Mouse (Mus musculus) kidney, postnatal 0 days (tissue): ENCODE results near the gene Pik3r2. TPM values are rescaled to one million over a fixed set of nuclear protein-coding genes. Genes with fewer than 3 reads are reported as not detected.
A peak's percentile ranks its signal among the peaks of the same experiment; 100 is the strongest.

Experiments
- ATAC-seq: fragments of 200-750 bp; cut with Nextera tagmentation; replicated peaks from 2 replicates; pipeline ENCODE4 v1.8.0; 2017; ENCODE audit warnings: low read depth, moderate number of reproducible peaks, moderate TSS enrichment, moderate library complexity; ENCODE audit not compliant: low FRiP score
- DNase-seq: peaks from one replicate; pipeline ENCODE4 v3.0.0-alpha.2; 2016; ENCODE audit warnings: low spot score
- H3K27ac ChIP-seq: fragments of 300-500 bp; sonication (generic); 2 replicates; pipeline ENCODE4 v1.5.1; 2014; ENCODE audit warnings: mild to moderate bottlenecking
- H3K27me3 ChIP-seq: fragments of 300-500 bp; sonication (generic); 2 replicates; pipeline ENCODE4 v1.6.1; 2014; ENCODE audit warnings: low read length, mixed read lengths; ENCODE audit not compliant: insufficient read depth
- H3K36me3 ChIP-seq: fragments of 300-500 bp; sonication (generic); 2 replicates; pipeline ENCODE4 v1.6.1; 2014; ENCODE audit warnings: low read length, mixed read lengths; ENCODE audit not compliant: insufficient read depth
- H3K4me1 ChIP-seq: fragments of 300-500 bp; sonication (generic); replicated peaks from 2 replicates; pipeline ENCODE4 v1.6.1; 2014; ENCODE audit warnings: antibody characterized with exemption, low read length, mixed read lengths; ENCODE audit not compliant: insufficient read depth
- H3K4me2 ChIP-seq: fragments of 300-500 bp; sonication (generic); 2 replicates; pipeline ENCODE4 v1.6.1; 2014; ENCODE audit warnings: mild to moderate bottlenecking, low read length, moderate library complexity, mixed read lengths
- H3K4me3 ChIP-seq: fragments of 300-500 bp; sonication (generic); replicated peaks from 2 replicates; pipeline ENCODE4 v1.5.1; 2014; ENCODE audit warnings: low read depth, low read length
- H3K9ac ChIP-seq: fragments of 300-500 bp; sonication (generic); 2 replicates; pipeline ENCODE4 v1.6.1; 2014; ENCODE audit warnings: low read depth, low read length
- H3K9me3 ChIP-seq: fragments of 300-500 bp; sonication (generic); replicated peaks from 2 replicates; pipeline ENCODE4 v1.6.1; 2016; ENCODE audit warnings: low read length, inconsistent platforms, mixed read lengths
- CTCF ChIP-seq: IDR thresholded peaks from 2 replicates; pipeline ENCODE4 v1.5.1; 2016; ENCODE audit warnings: antibody characterized with exemption, low read depth, mild to moderate bottlenecking, moderate library complexity
- WGBS: fragments of 180-500 bp; shearing (Covaris S2); extraction: QIAGEN DNeasy Blood & Tissue Kit; methylation state at CpG from one replicate; pipeline ENCODE4 v1.1.7; 2014; 5-methylcytosine and 5-hydroxymethylcytosine counted together
- polyA plus RNA-seq: library from polyadenylated mRNA; unstranded; fragments of >200 nt; fragmentation: Nextera tagmentation; extraction: Ambion mirVana; gene quantifications from 2 replicates; pipeline ENCODE4 v1.2.1, GENCODE M21; 2015

The Pik3r2 gene
- polyA plus RNA-seq, 1 experiment from 2014 or later: 43.8 TPM

DNA sequence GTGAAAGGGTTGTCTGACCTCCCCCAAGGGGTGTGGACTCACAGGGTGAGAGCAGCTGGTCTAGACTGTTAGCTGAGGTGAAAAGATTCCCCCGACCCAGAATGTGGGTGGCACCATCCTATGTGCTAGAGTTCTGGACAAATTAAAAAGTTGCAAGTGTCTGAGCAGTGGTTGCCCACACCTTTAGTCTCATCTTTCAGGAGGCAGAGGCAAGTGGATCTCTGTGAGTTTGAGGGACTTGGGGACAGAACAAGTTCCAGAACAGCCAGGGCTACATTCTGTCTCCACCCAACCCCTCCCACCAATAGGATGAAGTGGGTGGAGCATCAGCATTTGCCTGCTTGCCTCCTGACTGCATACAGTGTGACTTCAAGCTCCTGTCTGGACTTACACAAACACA is 14.4 kb downstream of the Pik3r2 start:
- H3K4me1 ChIP-seq: peaks cover 31% of the 10 kb centered on the region
- H3K27me3 ChIP-seq: no peaks in the 10 kb centered on the region
- 77% methylated on average over 1 of the region's 1 CpGs for WGBS
- no peak for DNase-seq
- no peak for ATAC-seq
- H3K9me3 ChIP-seq: no peaks in the 10 kb centered on the region
- no peak for TF ChIP-seq CTCF
- H3K9ac ChIP-seq: no peak overlapping the region
- H3K36me3 ChIP-seq: 0 out of 2 replicates have a peak, but pooled peaks cover 6% of the 10 kb centered on the region
- no peak overlapping the region for H3K4me3 ChIP-seq
- no peak overlapping the region for H3K4me2 ChIP-seq
- no peak overlapping the region for H3K27ac ChIP-seq

DNA sequence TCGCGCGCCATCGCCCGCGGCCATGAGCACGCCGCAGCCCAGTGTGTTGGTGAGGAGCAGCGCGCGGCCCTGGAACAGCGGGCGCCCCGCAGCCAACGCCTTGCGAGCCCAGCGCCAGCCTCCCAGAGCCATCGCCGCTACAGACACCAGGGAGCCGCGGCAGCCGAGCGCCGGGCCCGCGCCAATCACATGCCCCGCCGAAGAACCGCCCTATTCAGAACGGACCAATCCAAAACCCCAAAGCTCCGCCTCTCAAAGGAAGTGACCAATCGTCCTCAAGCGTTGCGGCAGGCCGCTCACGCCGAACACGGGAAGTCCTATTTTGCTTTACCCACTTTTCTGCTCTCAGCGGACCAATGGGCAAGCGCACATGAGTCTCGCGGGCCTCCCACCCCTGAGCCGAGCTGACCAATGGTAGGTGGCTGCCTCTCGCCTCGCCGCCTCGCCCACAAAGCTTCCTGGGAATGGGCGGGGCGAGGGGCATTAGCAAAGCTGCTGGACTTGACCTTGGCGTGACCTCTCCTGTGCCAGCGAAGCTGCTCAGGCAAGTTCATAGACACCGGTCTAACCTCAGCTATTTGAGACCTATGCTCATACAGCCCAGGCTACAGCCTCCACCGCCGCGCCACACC is 15.6 kb downstream of the Pik3r2 start, which contains the start of gene Mpv17l2:
Mpv17l2 (minus strand) TSS at position 172 of the 632 bp plus-strand sequence.
- H3K27ac ChIP-seq: peak within 1 kb of the TSS; percentile 83
- peaks cover 20% of the 10 kb centered on the region; the same call in 1 of the 2 replicates for H3K4me1 ChIP-seq
- ATAC-seq: peak; percentile 93

DNA sequence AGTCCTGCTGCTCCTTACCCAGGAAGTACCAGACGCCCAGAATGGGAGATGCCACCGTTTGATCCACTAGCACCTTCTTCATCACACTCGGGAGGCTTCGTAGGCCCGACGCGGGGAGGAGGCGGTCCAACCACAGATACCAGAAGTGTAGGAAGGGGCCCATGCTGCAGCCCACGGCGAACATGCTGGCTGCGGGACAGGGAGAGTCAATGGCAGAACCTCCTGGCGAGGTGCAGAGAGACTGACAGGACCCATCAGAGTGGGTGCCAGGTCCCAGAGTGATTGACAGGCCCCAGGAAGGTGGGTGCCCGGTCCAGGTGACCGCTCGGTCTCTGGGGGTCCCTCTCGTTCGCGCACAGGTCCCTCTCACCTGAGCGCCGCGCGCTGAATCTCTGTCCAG is 16.2 kb downstream of the Pik3r2 start:
- Histone ChIP-seq H3K4me3 (peak overlapping the region; percentile 62), H3K4me1 (peaks cover 17% of the 10 kb centered on the region; the same call in 1 of the 2 replicates), H3K27ac (peak overlapping the region; percentile 83), H3K4me2 (peak overlapping the region; percentile 99), H3K27me3 (no peaks in the 10 kb centered on the region), H3K9ac (peak overlapping the region; percentile 82), H3K36me3 (0 out of 2 replicates have a peak, but pooled peaks cover 12% of the 10 kb centered on the region), H3K9me3 (no peaks in the 10 kb centered on the region)
- ATAC-seq (no peak), DNase-seq (no peak)
- no peak for TF ChIP-seq CTCF
- WGBS: under 1% methylated on average over 22 of the region's 22 CpGs

More for the DNA sequence above, 15.6 kb downstream of the Pik3r2 start, which contains the start of gene Mpv17l2:
- no peaks in the 10 kb centered on the region for H3K9me3 ChIP-seq
- TF ChIP-seq CTCF: no peak
- under 1% methylated on average over 54 of the region's 55 CpGs for WGBS
- H3K9ac ChIP-seq: peak within 1 kb of the TSS; percentile 82
- H3K27me3 ChIP-seq: no peaks in the 10 kb centered on the region
- DNase-seq: peak; percentile 100
- H3K4me2 ChIP-seq: peak within 1 kb of the TSS; percentile 99
- 0 out of 2 replicates have a peak, but pooled peaks cover 11% of the 10 kb centered on the region for H3K36me3 ChIP-seq
- H3K4me3 ChIP-seq: peak within 1 kb of the TSS; percentile 62

DNA sequence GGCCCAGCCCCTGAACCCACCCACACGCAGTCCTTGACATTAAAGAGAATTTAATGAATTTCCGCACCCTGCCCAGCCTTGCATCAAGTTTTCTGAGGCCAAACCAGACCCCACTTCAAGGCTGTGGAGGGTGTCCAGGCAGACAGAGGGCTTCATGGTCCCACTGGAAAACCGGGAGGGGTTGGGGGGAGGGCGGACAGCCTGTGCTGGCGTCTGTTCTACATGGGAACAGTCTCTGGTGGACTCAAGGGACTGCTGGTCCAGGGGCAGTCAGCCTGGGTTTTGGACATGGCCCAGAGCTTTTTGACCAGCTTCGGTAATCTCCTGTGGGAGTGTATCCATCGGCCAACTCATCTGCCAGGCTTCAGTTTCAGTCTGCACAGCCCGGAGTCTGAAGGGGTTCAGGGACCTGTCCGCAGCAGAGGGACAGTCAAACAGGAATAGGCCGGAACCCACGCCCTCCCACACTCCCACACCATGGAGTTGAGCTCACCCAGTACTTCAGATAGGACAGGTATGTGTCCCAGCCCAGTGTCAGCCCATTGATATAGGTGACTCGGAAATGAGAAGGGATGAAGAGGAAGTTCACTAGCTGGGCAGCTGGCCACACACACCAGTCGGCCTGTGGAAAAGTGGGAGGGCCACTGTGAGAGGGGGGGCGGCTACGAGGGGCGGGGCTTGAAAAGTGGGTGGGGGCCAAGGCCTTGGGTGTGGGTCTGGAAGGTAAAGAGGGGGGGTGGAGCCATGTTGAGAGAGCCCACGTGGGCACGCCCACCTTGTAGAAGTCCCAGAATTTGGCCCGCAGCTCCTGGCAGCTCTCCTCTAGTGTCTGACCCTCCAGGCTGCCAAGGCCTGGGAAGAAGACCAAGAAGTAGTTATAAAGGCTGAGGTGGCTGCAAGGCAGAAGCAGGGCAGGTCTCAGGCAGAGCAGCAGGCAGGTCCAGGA is 17.6 kb downstream of the Pik3r2 start:
- WGBS: 55% methylated on average over 19 of the region's 19 CpGs
- Histone ChIP-seq H3K4me3 (no peak overlapping the region), H3K9ac (no peak overlapping the region), H3K4me1 (peaks cover 20% of the 10 kb centered on the region), H3K27ac (no peak overlapping the region), H3K36me3 (0 out of 2 replicates have a peak, but pooled peaks cover 12% of the 10 kb centered on the region), H3K4me2 (no peak overlapping the region), H3K27me3 (no peaks in the 10 kb centered on the region), H3K9me3 (no peaks in the 10 kb centered on the region)
- ATAC-seq (no peak), DNase-seq (no peak)
- no peak for TF ChIP-seq CTCF

DNA sequence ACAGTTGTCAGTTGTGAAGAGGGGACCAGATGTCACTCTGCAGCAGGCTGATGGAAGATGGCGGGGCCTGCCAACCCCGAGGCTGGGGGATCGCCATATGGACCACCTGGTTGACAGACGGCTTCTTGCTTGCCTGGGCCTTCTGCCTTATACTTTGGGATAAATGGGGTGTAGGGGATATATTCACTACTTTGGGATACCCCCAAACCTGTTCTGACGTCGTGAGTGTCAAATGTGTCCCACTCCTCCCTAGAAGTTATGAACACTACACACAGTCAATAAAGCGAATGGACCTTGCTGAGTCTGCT is 18.3 kb downstream of the Pik3r2 start:
- Histone ChIP-seq H3K9ac (no peak overlapping the region), H3K4me1 (peaks cover 26% of the 10 kb centered on the region), H3K9me3 (no peaks in the 10 kb centered on the region), H3K4me2 (no peak overlapping the region), H3K36me3 (0 out of 2 replicates have a peak, but pooled peaks cover 12% of the 10 kb centered on the region), H3K27me3 (no peaks in the 10 kb centered on the region), H3K4me3 (no peak overlapping the region), H3K27ac (no peak overlapping the region)
- no peak for DNase-seq
- no peak for ATAC-seq
- no peak for TF ChIP-seq CTCF
- WGBS: 82% methylated on average over 7 of the region's 7 CpGs

DNA sequence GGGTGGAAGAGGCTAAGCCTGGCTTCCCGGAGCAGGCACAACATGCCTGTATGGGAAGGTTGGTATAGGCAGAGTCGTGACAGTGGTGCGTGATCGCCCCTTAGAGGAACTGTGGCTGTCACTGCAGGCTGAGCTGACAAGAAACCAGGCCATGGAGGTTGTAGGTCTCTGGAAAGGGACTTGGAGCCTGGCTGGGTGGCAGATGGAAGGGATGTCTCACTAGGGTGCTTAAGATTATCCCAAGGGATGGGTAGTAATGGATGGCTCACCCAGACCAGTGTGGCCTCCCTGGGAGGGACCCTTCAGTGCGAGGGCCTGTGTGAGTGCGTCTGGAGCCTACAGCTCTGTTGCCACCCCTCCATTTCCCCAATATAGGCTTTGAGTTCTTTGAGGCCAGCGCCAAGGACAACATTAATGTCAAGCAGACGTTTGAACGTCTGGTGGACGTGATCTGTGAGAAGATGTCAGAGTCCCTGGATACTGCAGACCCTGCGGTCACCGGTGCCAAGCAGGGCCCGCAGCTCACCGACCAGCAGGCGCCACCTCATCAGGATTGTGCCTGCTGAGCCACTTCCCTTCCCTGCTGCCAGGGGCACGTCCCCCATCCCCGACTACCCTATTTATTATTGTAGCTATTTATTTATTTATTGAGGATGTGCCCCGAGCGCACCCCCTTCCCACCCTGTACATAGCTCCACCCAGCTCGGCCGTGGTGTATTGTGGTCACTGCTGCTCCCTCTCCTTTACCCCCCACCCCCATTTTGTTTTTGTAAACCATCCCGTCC is 18.8 kb downstream of the Pik3r2 start:
- peak; percentile 66 for TF ChIP-seq CTCF
- H3K9ac ChIP-seq: peak overlapping the region; percentile 35; the same call in 1 of the 2 replicates
- no peaks in the 10 kb centered on the region for H3K27me3 ChIP-seq
- 74% methylated on average over 22 of the region's 22 CpGs for WGBS
- no peak overlapping the region for H3K4me2 ChIP-seq
- DNase-seq (no peak), ATAC-seq (no peak)
- no peak overlapping the region for H3K4me3 ChIP-seq
- no peaks in the 10 kb centered on the region for H3K9me3 ChIP-seq
- no peak overlapping the region for H3K27ac ChIP-seq
- 0 out of 2 replicates have a peak, but pooled peaks cover 12% of the 10 kb centered on the region for H3K36me3 ChIP-seq
- peaks cover 31% of the 10 kb centered on the region for H3K4me1 ChIP-seq
